Mouse (Mus musculus) stomach, postnatal 0 days (tissue): Measurements from ENCODE around the gene Rbm34.
A peak's percentile ranks its signal among the peaks of the same experiment; 100 is the strongest.

Source experiments
- CTCF ChIP-seq: IDR thresholded peaks from 2 replicates; pipeline ENCODE4 v1.5.1; 2016; ENCODE audit warnings: antibody characterized with exemption, low read depth, mild to moderate bottlenecking, moderate library complexity
- EP300 ChIP-seq: optimal IDR thresholded peaks from 2 replicates; pipeline ENCODE3; 2016; ENCODE audit warnings: antibody characterized with exemption

DNA sequence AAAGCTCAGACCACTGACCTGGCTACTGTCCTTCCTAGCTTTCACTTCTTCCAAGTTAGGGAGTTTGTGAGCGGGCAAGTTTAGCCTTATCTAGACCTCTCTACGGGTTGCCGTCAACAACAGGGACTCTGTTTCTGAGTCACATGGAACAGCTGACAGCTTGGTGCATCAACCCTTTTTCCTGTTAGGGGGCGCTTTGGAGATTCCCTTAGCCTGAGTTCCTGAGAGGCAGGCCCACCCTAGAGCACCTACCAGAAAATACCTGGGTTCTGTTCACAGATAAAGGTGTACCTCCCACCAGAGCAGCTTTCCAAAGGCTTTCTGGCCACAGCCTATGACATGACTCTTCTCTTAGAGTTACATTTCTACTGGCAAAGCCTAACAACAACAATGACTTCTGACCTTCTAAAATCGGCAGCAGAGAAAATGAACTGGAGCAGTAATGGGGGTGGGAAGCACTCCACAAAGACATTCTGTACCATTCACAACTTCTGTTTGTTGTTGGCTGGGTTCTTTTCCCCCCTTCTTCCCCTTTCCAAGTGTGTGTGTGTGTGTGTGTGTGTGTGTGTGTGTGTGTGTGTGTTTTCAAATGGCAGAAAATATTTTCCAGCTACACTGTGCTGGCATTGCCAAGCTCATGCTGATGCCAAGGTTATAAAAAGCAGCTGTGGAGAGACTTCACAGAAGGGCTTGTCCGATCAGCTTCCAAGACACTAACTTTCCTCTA, 53.5 kb downstream of the Rbm34 start:
- peak; percentile 44 for TF ChIP-seq CTCF
- TF ChIP-seq EP300, result peak; percentile 23
